Mouse (Mus musculus) frontal cortex, postnatal 14 days (tissue): ENCODE results near the gene Smurf1.

Source experiments
- DNase-seq, 2 experiments: peaks; one replicate each; pipeline ENCODE4 v3.0.0; 2022; ENCODE audit warnings: low spot score in 2 of 2

Gene Smurf1

GRCm38 (mm10) chr5:144958271-144958670, 7.4 kb downstream of the Smurf1 start:
- no peak for DNase-seq

DNA sequence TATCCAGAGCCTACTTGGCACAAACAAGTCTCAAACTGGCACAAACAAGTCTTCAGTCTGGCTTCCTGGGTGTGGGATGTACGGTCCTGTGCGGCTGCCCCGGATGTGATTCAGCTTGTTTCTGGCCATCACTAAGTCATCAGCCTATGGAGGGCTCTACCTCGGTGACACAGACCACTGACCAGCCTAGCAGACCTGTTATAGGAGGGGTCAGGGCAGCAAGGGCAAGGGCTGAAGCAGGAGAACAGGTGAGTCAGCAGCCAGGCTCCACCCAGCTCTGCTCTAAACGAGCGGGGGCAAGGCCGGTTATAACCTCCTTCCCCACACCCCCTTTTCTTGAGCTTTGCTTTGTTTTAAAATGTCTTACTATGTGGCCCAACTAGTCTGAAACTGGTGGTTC, 11.2 kb downstream of the Smurf1 start:
- DNase-seq, result no peak

DNA sequence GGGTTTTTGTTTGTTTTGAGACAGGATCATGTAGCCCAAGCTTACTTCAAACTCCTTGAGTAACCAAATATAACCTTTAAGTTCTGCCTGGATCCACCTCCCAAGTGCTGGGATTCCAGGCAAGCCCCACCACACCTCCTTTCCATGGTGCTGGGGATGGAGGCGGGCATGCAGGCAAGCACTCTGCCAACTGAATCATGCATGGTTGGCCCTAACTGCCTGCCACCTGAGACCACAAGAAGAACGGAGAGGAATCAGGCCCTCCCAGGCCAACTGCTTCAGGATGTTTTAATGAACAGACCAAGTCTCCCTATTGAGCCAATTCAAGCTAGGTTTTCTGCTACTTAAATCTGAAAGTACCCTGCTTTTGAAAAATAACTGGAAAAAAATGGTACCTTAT, 13.1 kb downstream of the Smurf1 start:
- no peak for DNase-seq

GRCm38 (mm10) chr5:144950428-144951051, 15.1 kb downstream of the Smurf1 start:
- no peak for DNase-seq

GRCm38 (mm10) chr5:144949856-144950255, 15.8 kb downstream of the Smurf1 start:
- no peak for DNase-seq

- DNase-seq, result no peak
Measured at GRCm38 (mm10) chr5:144948422-144948821, 17.2 kb downstream of the Smurf1 start.

DNA sequence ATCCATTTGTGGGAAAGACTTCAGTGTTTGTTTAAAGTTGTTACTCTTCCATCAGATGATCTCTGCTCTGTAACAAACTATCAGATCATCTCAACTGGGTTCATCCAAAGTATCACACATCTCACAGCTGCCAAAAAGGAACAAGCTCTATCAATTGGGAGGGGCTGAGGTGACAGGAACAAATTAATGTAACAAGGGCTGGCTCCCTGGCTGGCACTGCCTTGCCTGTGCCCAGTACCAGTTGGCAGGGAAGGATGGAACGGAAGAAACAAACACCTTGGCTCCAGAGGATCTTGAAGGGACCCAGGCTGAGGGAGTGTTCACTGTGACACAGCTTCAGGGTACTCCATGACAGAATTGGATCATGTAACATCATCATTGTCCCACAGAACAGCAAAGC, 17.6 kb downstream of the Smurf1 start:
- no peak for DNase-seq

GRCm38 (mm10) chr5:144946032-144946431, 19.6 kb downstream of the Smurf1 start:
- DNase-seq, result no peak

- no peak for DNase-seq
Measured at GRCm38 (mm10) chr5:144944932-144945331, 20.7 kb downstream of the Smurf1 start.

GRCm38 (mm10) chr5:144944370-144944769, 21.3 kb downstream of the Smurf1 start:
- no peak for DNase-seq

DNA sequence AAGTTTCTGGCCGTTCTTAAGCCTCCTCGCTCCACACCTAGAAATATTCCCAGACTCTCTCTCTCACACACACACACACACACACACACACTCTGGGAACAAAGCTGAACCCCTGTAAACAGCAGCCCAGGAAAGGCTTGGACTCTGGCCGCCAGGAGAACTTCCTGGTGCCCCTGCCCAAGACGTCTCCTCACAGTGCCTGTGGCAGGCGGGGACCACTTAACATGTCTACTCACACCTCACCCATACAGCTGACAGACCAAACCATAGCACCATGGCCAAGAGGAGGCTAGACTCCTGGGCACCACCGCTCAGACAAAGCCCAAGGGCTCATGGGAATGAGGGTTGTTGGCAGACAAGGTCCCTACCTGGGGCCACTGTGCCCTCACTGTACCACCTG, 22.3 kb downstream of the Smurf1 start:
- no peak for DNase-seq

DNA sequence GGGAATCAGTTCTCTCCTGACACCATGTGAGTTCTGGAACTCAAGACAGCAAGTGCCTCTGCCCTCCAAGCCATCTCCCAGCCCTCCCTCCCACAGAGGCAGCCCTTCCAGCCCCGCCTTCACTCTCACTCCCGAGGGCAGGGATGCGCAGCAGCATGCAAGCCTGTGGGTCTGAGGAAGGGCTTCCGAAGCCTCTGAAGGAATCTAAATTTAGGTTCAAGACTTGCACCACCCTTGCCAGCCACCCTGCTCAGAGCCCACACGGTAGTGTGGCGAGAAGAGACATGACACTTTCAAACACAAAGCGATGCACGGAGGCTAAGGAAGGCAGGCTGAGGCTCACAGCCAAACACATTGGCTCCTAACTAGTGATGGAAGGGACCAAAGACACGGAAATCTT, 23.2 kb downstream of the Smurf1 start:
- no peak for DNase-seq

- DNase-seq, result no peak
Measured at GRCm38 (mm10) chr5:144940904-144941303, 24.7 kb downstream of the Smurf1 start.

GRCm38 (mm10) chr5:144937304-144937703, 28.3 kb downstream of the Smurf1 start:
- peak in 1 of 2 experiments; percentile 52 for DNase-seq

DNA sequence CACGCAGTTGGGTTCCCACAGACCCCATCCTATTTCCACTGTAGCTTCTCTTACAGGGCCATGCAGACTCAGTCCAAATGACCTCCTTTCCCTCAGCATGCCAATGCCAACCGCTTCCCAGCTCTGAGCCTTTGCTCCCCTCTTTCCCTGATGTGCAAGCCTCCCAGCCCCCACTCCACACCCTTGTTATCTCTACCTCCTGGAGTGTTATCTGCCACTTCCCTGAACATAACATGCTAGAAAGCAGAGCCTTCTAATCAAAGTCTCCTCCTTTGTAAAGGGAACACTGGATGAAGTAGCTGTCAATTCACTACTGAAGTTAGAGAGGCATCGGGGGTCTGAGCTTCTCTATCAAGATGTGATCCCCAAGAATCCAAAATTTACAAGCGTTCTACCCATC, 32.2 kb downstream of the Smurf1 start:
- DNase-seq, result no peak

GRCm38 (mm10) chr5:144931841-144932240, 33.8 kb downstream of the Smurf1 start:
- no peak for DNase-seq

GRCm38 (mm10) chr5:144928856-144929713, 36.6 kb downstream of the Smurf1 start:
- no peak for DNase-seq

DNA sequence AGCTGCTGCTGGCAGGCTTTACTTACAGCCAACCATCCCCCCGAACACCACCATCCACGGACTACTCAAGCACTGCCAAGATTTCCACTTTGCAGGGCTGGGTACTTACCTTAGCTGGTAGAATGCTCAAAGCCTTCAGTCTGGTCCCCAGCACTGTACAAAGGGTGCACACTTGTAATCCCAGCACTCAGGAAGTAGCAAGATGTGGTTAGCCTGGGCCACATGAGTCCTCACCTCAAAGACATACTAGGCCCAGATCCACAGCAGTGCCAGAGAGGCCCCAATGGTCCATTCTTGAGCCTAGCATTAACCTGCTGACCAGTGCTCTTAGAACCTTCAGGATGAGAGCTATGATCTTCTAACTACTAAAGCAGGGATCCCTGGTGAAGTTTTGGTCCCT, 39.4 kb downstream of the Smurf1 start:
- no peak for DNase-seq

GRCm38 (mm10) chr5:144923351-144923750, 42.3 kb downstream of the Smurf1 start:
- peak; percentile 47 to 58 for DNase-seq

DNA sequence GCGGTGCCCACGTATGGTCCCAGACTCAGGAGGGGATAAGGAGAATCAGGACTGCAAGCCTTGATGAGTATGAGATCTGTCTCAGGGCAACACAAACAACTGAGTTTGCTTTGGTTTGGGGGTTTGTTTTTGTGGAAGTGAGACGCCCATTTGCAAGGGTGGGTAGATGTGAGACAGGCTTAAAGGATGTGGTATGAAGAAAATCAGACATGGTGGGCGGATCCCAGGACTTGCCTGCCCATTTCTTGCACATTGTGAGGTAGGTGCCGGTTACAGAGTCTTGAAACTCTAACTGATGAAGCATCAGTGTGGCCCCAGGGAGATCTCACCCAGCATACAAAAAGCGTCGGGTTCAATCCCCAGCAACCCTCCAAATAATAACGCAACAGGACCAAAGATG, 45.9 kb downstream of the Smurf1 start:
- DNase-seq, result no peak

- no peak for DNase-seq
Measured at GRCm38 (mm10) chr5:144919194-144919593, 46.5 kb downstream of the Smurf1 start.

GRCm38 (mm10) chr5:144918204-144918603, 47.4 kb downstream of the Smurf1 start:
- DNase-seq, result no peak

- no peak for DNase-seq
Measured at GRCm38 (mm10) chr5:144917172-144917571, 48.5 kb downstream of the Smurf1 start.
